Mouse (Mus musculus) stomach, postnatal 0 days (tissue): Measurements from ENCODE around the gene Inpp5f.

Source experiments
- CTCF ChIP-seq: IDR thresholded peaks from 2 replicates; pipeline ENCODE4 v1.5.1; 2016; ENCODE audit warnings: antibody characterized with exemption, low read depth, mild to moderate bottlenecking, moderate library complexity
- EP300 ChIP-seq: optimal IDR thresholded peaks from 2 replicates; pipeline ENCODE3; 2016; ENCODE audit warnings: antibody characterized with exemption

GRCm38 (mm10) chr7:128656970-128657369, 45.8 kb downstream of the Inpp5f start:
- TF ChIP-seq CTCF (no peak), EP300 (no peak)
